Mouse (Mus musculus) brain, embryonic 14.5 days (tissue): Measurements from ENCODE around the gene Hba-x. TPM values are rescaled to one million over a fixed set of nuclear protein-coding genes. Genes with fewer than 3 reads are reported as not detected.

ENCODE experiments used
- DNase-seq: peaks from one replicate; pipeline ENCODE4 v3.0.0-alpha.2; 2011; ENCODE audit warnings: low read depth
- CTCF ChIP-seq: fragments of 200-500 bp; IDR thresholded peaks from 2 replicates; pipeline ENCODE4 v1.5.1; 2012; ENCODE audit warnings: inconsistent platforms, mild to moderate bottlenecking, moderate library complexity, borderline replicate concordance; ENCODE audit not compliant: insufficient read depth, insufficient read length; ENCODE audit errors: extremely low read depth
- POLR2A ChIP-seq: fragments of 200-500 bp; IDR thresholded peaks from 2 replicates; pipeline ENCODE4 v1.6.1; 2012; ENCODE audit warnings: mild to moderate bottlenecking, inconsistent platforms, borderline replicate concordance; ENCODE audit not compliant: poor library complexity, insufficient read depth, insufficient read length, severe bottlenecking; ENCODE audit errors: extremely low read depth
- polyA plus RNA-seq: library from polyadenylated mRNA; depleted of rRNA; stranded (reverse); fragments of >200 nt; gene quantifications from 2 replicates; pipeline ENCODE4 v1.2.3, GENCODE M21; 2012

Hba-x gene
- polyA plus RNA-seq, 1 experiment = 65.3 TPM

DNA sequence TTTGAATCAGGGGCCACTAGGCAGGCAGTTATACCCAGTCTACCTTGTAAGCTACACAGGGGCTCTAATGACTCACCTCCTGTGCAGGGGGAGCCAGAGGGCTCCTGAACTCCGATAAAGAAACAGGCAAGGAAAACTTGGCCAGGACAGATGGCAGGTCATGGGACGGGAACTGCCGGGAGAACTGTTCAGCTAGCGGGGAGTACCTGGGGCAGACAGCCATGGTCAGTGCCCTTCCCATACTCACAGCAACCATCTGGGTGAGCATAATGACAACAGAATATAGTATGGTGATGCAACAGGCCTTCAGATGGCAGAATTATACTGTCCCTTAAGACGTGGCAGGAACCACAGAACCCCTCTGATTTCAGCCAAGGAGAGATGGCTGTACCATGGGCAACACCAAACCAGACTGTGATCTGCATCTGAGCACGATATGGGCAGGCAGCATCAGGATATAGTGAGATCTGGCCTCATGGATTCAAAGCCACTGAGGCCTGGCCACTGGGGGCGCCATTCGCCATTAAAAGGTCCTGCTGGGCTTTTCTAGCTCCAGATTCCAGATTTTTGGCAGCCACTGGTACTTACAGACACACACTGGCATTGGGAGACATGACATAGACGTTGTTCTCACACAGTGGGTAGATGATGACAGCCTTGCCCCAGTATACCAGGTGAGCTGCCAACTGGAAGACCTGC is 39.3 kb upstream of the Hba-x start:
- no peak for TF ChIP-seq POLR2A
- peak; percentile 73 for TF ChIP-seq CTCF
- DNase-seq = peak; percentile 70

DNA sequence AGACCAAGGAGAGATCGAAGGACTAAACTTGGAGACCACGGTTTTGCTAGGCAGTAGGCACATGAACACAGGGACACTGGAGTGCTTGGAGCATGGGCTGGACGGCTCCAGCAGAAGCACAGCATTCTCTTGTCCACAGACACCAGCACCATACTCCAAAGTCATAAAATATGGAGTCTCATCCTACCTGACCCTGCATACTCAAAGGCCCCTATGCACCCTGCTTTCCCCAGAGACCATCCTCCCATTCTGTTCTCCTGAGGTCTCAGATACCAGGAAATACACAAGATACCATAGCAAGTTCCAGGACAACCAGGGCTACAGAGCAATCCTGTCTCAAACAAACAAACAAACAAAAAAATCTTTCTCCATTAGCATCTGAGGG is 38.8 kb upstream of the Hba-x start:
- DNase-seq = no peak
- TF ChIP-seq POLR2A (no peak), CTCF (no peak)

GRCm38 (mm10) chr11:32238093-32238860 is 37.9 kb upstream of the Hba-x start:
- peak; percentile 73 for DNase-seq
- no peak for TF ChIP-seq POLR2A
- TF ChIP-seq CTCF = peak; percentile 93

DNA sequence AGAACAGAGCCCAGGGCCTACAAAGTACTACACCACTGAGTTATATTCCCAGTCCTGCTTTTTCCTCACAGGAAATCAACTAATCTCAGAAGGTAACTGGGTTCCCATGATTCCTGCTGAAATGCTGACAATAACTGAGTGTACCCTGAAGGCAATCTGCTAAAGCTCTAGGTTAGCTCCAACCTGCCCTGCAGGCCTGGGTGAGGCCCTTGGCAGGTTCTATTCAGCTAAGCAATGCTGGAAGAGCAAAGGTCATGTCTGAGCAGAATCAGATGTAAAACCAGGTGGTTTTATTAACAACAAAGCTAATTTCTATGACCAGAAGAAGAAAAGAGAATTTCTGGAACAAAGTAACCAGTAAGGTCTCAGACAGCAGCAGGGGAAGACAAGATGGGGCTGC is 34.8 kb upstream of the Hba-x start:
- DNase-seq = no peak
- TF ChIP-seq CTCF (no peak), POLR2A (no peak)

DNA sequence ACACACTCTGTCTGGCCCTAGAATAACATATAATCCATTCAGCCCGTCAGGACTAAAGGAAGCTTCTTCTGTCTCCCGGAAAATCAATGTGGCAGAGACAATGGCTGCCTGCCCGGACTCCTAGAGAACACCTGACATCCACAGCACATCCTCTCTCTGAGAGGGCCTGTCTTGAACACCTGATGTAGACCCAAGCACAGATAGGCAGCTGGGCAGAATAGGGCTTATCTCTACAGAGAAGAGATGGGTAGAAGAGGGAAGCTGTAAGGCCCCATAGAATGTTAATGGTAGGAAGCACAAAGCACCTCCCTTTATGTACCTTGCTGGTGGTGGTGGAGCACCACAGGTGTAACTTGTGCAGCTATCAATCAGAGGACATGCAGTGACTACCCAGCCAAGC is 34.0 kb upstream of the Hba-x start:
- TF ChIP-seq CTCF (no peak), POLR2A (no peak)
- no peak for DNase-seq

GRCm38 (mm10) chr11:32243205-32243955 is 32.8 kb upstream of the Hba-x start:
- DNase-seq = no peak
- TF ChIP-seq CTCF (no peak), POLR2A (no peak)

DNA sequence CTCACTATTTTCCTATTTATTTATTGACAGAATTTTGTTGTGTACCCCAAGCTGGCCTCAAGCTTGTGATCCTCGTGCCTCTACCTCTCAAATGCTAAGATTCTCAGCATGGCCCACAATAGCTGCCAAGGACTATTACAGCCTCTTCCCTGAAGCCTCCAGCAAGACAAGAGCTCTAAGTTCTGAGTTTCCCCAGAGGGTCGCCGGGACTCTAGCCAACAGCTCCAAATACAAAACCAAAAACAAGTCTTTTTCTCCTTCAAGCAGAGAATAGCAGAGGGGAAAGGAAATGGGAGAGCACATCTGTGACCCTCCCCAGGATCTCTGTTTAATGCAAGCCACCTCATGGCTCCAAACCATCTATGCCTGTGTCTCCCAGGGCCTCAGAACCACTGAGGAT is 32.1 kb upstream of the Hba-x start:
- DNase-seq = no peak
- TF ChIP-seq CTCF (no peak), POLR2A (no peak)

GRCm38 (mm10) chr11:32244617-32245016 is 31.6 kb upstream of the Hba-x start:
- DNase-seq = no peak
- TF ChIP-seq CTCF (no peak), POLR2A (no peak)

- DNase-seq = no peak
- TF ChIP-seq CTCF (no peak), POLR2A (no peak)
These were observed 30.6 kb upstream of the Hba-x start for GRCm38 (mm10) chr11:32245614-32246013.

GRCm38 (mm10) chr11:32247068-32247467 is 29.1 kb upstream of the Hba-x start:
- no peak for DNase-seq

DNA sequence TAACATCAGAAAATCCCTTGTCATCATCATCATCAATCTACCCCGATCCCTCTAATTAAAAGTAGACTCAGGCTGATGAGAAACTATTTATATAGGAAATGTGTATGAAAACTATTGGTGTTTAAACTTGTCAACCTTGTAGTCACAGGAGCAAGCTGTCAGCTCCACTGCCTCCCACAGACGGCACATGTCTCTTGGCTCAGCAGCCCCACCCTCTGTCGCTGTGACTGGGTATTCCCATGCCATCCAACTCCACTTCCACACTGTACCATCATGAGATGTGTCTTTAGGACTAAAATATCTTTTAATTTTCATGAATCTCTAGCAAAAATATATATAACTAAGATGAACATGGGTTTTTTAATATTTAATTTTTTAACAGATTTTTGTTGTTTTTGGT is 27.9 kb upstream of the Hba-x start:
- no peak for DNase-seq
- TF ChIP-seq POLR2A = no peak
- TF ChIP-seq CTCF = no peak

More at GRCm38 (mm10) chr11:32247068-32247467, 29.1 kb upstream of the Hba-x start:
- TF ChIP-seq POLR2A (no peak), CTCF (peak; percentile 30; the same call in 1 of the 2 replicates)
